Mouse (Mus musculus): Measurements from ENCODE around the gene Ankrd24. TPM values are rescaled to one million over a fixed set of nuclear protein-coding genes. Genes with fewer than 3 reads are reported as not detected.
"Not testable (repeated sequence)": the region's sequence is repeated elsewhere in the genome, so short reads cannot be mapped to it uniquely, and the experiment has no call there.

Ankrd24 gene
- total RNA-seq, 2 experiments from 2014 or later = 33.6 to 38.6 TPM

DNA sequence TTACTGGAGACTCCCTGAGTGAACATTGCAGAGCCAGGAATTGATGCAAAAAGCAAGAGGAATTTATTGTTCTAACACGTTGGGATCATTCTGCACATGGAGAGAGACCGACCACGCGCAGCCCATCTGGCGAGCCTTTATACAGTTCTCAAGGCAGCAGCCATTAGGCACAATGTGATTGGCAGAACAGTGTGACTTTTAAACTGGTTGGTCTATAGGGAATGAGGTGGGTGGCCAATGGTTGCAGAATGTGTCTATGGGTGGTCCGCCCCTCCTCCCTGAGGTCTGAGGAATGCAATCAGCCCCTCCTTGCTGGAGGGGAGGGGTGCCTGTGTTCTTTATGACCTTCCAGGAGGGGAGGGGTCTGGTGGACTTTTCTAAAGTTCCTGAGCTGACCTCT, 12.9 kb upstream of the Ankrd24 start:
- no peak for TF ChIP-seq CTCF (conservative IDR thresholded peaks at IDR 0.05)
- Histone ChIP-seq H3K27ac (peak overlapping the region; percentile 90), H3K4me3 (no peak overlapping the region)
- peak; percentile 62 to 82 for DNase-seq (ENCODE audit: low spot score in 2 of 2)

DNA sequence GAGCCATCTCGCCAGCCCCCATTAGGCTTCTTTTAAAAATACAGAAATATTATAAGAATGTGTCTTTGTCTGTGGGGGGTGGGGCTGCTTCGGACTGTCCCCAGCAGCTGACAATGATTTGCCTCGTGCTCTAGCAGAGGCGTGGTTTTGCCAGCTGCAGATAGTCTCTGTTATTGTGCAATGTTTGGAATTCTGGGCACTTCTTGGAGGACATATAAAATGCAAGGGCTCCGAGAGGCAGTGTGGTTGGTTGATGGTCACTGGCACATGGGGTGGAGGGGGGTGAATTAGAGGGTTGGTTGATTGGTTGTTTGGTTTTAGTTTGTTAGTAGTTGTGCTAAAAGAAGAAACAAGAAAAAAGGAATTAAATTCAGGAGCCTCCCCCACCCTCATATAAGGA, 8.4 kb upstream of the Ankrd24 start:
- no peak overlapping the region for H3K4me3 ChIP-seq
- no peak for DNase-seq (ENCODE audit: low spot score in 2 of 2)
- H3K27ac ChIP-seq = no peak overlapping the region
- TF ChIP-seq CTCF (conservative IDR thresholded peaks at IDR 0.05) = no peak

DNA sequence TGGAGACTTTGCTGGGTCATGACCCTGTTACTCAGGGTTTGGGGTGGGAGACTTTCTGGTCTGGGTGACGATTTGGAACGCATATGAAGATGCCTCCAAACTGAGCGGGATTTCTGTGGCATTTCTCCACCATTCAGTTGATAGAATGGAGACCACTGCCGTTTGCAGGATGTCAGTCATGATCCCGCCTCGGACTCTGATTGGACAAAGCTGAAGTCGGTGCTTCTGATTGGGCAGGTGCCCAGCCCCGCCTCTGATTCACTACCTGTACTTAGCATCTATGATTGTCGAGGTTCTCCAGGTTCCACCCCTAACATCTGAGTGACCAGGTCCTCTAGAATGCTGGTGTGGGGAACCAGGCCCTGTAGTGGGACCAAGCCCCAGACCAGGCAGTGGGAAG, 7.6 kb upstream of the Ankrd24 start:
- Histone ChIP-seq H3K4me3 (no peak overlapping the region), H3K27ac (no peak overlapping the region)
- DNase-seq (ENCODE audit: low spot score in 2 of 2) = no peak
- TF ChIP-seq CTCF (conservative IDR thresholded peaks at IDR 0.05) = no peak

DNA sequence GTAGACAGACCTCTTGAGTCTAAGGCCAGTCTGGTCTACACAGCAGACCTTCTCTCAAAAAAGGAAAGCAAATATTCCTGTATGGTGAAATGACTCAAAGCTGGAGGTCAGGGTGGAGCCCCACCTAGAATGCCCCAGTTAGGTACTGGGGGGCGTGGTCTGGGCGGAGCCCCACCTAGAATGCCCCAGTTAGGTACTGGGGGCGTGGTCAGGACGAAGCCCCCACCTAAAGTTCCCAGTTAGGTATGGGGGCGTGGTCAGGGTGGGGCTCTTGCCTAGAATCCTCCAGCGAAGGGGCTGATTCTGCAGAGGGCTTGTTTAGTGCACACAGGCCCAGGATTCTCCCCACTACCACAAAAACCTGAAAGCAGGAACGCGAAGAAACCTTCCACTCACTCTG, 4.9 kb upstream of the Ankrd24 start:
- Histone ChIP-seq H3K27ac (no peak overlapping the region), H3K4me3 (no peak overlapping the region)
- no peak for DNase-seq (ENCODE audit: low spot score in 2 of 2)
- no peak for TF ChIP-seq CTCF (conservative IDR thresholded peaks at IDR 0.05)

DNA sequence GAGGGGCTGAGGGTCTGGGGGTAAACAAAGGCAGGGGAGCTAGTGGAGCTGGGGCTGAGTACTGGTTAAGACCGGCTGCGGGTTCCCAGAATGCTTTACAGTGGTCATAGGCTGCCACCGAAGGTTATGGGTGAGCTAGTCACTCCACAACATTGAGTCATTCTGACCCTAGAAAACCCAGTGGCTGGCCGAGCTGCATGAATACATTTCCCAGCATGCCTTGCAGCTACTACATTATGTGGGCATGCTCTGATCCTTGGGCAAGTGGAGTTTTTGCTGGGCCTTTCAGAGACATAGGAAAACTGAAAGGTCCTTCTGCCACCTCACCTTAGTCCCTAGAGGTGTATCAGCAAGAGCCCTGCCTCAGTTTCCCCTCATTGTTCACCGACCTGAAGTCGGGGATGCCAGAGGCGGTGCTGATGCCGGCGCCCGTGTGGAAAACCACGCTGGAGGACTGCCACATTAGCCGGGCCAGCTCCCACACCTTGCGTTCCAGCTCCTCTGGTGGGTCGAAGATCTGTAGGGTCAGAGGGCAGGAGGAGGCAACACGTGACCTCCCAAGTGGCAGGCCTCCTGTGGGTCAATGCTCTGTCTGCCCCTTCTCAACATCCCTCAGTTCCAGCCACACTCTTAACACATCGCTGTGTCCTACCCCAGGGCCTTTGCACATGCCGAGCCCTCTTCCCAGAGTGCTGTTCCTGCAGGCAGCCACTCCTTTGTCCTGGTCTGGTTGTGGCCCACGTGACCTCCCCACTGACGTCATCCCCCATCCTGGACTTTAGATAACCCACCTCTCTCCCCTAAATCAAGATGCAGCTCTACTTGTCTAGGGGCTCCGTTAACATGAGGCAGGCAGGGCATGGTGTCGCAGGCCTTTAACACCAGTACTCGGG, 2.0 kb upstream of the Ankrd24 start:
- no peak for DNase-seq (ENCODE audit: low spot score in 2 of 2)
- no peak for TF ChIP-seq CTCF (conservative IDR thresholded peaks at IDR 0.05)
- Histone ChIP-seq H3K27ac (peak overlapping the region; percentile 98), H3K4me3 (peak overlapping the region; percentile 74)

DNA sequence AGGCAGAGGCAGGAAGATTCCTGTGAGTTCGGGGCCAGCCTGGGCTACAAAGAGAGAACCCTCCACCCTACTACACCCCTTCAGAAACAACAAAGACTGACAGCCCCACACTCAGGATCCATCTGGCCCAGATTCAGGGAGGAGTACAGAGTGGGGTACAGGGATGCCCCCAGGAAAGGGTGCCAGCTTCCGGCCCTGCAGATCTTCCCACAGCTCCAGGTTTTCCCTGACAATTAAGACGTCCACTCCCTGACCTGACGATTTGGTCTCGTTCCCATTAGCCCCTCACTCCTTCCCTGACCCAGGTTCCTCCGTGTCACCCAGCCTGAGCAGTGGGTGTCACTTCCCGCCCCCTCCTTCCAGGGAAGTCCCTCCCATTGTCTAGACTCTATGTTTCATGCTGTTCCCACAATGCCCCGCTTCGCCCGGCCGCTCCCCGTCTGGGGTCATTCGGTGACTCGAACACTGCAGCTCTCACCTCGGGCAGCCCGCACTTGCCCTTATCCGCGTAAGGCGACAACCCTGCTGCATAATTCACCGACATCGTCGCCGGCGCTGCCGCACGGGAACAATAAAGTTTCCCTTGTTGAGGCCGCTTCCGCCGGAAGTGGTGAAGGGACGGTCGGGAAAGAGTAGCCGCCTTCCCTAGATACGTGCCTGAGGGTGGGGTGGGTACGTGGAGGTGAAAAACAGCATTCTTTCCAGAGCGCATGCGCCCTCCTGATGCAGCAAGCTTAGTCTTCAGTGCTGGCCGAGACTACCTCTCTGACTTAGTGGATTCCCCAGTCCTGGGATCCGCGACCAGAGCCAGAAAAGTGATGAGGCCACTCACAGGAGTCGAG, 1.1 kb upstream of the Ankrd24 start, which contains the start of gene Sirt6:
Gene Sirt6, minus strand, starts transcription at position 804 of the 842 bp plus-strand sequence.
- Histone ChIP-seq H3K4me3 (peak within 1 kb of the TSS; percentile 74), H3K27ac (peak within 1 kb of the TSS; percentile 98)
- no peak for TF ChIP-seq CTCF (conservative IDR thresholded peaks at IDR 0.05)
- peak; percentile 91 to 95 for DNase-seq (ENCODE audit: low spot score in 2 of 2)

DNA sequence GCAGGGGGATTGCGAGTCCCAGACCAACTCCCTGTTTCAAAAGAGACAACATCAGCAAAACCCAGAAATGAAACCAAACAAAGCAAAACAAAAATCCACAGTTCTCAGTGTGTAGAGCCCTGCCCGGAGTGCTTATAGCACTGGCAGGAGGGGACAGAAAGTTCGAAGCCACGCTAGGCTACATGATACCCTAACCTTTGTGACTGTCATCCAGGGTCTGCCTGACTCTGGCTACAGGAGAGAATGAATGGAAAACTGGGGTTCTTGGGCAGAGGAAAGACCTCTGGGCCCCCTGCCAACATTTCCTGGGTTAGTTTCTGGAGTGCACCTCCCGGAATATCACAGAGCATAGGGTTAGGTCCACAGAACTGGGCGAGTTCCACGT, 512 bp upstream of the Ankrd24 start:
- no peak for DNase-seq (ENCODE audit: low spot score in 2 of 2)
- peak overlapping the region; percentile 98 for H3K27ac ChIP-seq
- TF ChIP-seq CTCF (conservative IDR thresholded peaks at IDR 0.05) = no peak
- peak overlapping the region; percentile 74 for H3K4me3 ChIP-seq

DNA sequence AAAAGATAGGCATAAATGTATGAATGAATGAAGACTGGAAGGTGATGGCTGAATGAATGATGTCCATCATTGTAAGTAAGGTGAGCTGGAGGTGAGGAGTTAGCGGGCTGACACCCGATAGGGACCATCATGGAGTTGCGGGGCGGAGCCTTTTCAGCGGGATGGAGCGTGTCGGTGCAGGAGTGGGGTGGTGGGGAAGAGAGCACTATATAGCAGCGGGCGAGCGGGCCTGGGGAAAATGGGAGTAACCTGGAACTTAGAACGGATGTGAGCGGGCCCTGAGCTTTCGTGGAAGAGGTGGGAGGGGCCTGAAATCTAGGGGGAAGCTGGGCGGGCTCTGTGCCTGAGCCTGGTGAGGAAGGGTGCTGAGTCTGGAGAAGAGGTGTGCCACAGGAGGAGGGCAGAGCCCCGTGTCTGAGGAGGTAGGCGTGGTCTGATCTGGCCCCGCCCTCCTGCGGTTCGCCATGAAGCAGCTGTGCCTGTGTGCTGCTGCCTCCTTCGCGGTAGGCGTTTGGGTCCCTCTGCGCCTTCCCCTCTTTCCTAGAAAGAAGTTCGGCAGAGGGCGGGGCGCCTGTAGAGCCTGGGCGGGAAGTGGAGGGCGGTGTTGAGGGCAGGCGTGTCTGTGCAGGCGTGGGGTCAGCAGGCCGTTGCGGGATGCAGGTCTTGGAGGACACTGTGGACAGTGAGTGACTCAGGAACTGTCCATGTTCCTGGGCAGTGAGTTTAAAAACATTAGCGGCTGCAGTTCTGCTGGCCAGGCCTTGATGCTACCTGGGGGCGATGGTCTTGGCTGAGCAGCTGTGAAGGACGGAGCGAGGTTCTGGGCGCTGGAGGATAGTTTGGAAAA, 5.1 kb downstream of the Ankrd24 start:
- TF ChIP-seq CTCF (conservative IDR thresholded peaks at IDR 0.05) = no peak
- H3K4me3 ChIP-seq = peak overlapping the region; percentile 58
- peak overlapping the region; percentile 20; the same call in 1 of the 2 replicates for H3K27ac ChIP-seq
- peak; percentile 69 to 82 for DNase-seq (ENCODE audit: low spot score in 2 of 2)

DNA sequence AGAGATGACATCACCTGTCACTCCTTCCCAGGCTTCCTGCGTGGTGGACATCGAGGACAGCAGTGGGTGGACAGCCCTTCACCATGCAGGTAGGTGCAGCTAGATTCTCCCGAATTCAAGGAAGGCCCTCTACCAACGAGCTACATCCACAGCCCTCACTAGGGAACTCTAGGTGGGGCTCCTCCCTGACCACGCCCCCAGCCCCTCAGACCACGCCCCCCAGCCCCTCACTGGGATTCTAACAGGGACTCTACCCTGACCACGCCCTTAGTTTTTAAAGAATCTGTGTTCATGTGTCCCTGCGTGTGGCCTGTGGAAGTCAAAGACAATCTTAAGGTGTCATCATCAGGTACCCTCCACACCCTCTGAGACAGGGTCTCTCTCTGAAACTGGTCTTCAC, 8.0 kb downstream of the Ankrd24 start:
- Histone ChIP-seq H3K27ac (no peak overlapping the region), H3K4me3 (no peak overlapping the region)
- TF ChIP-seq CTCF (conservative IDR thresholded peaks at IDR 0.05) = no peak
- DNase-seq (ENCODE audit: low spot score in 2 of 2) = no peak

DNA sequence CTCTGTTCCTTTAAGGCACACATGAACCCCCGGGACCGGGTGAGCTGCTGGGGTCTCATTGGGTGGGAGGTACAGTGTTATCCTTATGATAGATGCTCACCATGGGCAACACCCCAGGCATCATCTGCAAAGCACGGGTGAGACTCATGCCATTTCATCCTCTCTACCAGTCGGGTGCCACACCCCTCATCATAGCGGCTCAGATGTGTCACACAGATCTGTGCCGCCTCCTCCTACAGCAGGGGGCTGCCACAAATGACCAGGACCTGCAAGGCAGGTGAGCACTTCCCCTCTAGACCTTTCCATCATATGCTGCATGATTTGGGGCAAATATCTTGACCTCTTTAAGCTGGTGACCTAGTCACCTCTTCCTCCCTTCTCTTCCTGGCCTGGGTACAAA, 9.8 kb downstream of the Ankrd24 start:
- no peak overlapping the region for H3K4me3 ChIP-seq
- TF ChIP-seq CTCF (conservative IDR thresholded peaks at IDR 0.05) = no peak
- H3K27ac ChIP-seq = no peak overlapping the region
- no peak for DNase-seq (ENCODE audit: low spot score in 2 of 2)

DNA sequence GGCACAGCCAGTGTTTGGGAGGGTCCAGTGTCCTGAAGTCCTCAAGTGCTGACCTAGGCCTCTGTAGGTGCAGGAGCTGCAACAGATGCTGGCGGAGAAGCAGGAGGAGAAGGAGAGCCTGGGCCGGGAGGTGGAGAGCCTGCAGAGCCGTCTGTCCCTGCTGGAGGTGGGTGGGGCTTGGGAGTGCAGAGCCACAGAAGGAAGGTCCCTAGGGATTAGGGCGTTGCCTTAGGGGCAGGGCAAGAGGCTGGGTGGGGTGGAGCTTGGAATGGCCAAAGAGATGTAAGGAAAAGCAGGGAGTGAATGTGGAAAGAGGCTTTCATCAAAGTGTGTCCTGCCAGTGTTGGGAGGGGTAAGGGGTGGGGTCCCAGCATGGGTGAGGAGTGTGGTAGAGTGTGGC, 12.5 kb downstream of the Ankrd24 start:
- DNase-seq (ENCODE audit: low spot score in 2 of 2); H3K4me3 ChIP-seq; H3K27ac ChIP-seq: not testable (repeated sequence)

DNA sequence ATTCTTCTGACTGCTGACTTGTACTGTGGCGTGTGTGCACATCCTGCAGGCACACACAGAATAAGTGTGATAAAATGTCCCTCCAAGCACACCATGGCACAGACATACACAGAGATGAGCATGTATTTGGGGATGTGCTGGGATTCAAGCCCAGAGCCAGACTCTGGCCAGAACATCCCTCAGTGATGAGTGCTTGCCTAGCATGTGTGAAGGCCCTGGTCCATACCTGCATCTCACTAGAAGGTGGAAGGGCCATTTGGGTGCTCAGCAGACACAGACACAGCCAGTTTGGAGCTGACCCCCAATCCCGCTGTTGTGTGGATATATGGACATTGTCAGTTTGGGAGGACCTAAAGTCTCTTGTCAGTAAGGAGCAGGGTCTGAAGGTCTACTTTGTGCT, 13.2 kb downstream of the Ankrd24 start:
- no peak overlapping the region for H3K4me3 ChIP-seq
- no peak for TF ChIP-seq CTCF (conservative IDR thresholded peaks at IDR 0.05)
- no peak for DNase-seq (ENCODE audit: low spot score in 2 of 2)
- no peak overlapping the region for H3K27ac ChIP-seq
